Mouse (Mus musculus): ENCODE measurements around the gene Hand2. TPM values are rescaled to one million over a fixed set of nuclear protein-coding genes. Genes with fewer than 3 reads are reported as not detected.

Gene Hand2
- polyA plus RNA-seq, 1 experiment from 2014 or later, result 17.4 TPM

- under 1% methylated on average over 30 of the region's 30 CpGs for WGBS
- Histone ChIP-seq H3K9me3 (ENCODE audit: control insufficient read depth, low read length) (no peaks in the 10 kb centered on the region), H3K4me3 (ENCODE audit: control insufficient read depth in 1 of 2, insufficient read depth in 1 of 2, low read depth in 1 of 2, low read length in 2 of 2) (peak overlapping the region; percentile 52 to 54), H3K4me2 (ENCODE audit: low read length) (peak overlapping the region; percentile 80), H3K27ac (replicated peaks in 1 of 2; ENCODE audit: control insufficient read depth in 1 of 2, insufficient read depth in 1 of 2, low read depth in 2 of 2, low read length in 2 of 2) (peak overlapping the region; percentile 88 to 93), H3K36me3 (ENCODE audit: control insufficient read depth, insufficient read depth, low read length) (peaks cover 27% of the 10 kb centered on the region), H3K9ac (ENCODE audit: low read length) (peak overlapping the region; percentile 100), H3K4me1 (ENCODE audit: control insufficient read depth in 2 of 2, insufficient read depth in 2 of 2, low read length in 2 of 2) (peaks cover 9 to 33% of the 10 kb centered on the region in 2 experiments), H3K27me3 (ENCODE audit: control insufficient read depth, insufficient read depth, low read length) (no peaks in the 10 kb centered on the region)
- ATAC-seq (ENCODE audit: insufficient number of reproducible peaks, insufficient read depth, low FRiP score, low read depth), result peak; percentile 62
These were observed 8.5 kb upstream of the Hand2 start for GRCm38 (mm10) chr8:57312031-57312981.

GRCm38 (mm10) chr8:57313583-57313982, 7.2 kb upstream of the Hand2 start:
- 22% methylated on average over 10 of the region's 10 CpGs for WGBS
- Histone ChIP-seq H3K4me2 (ENCODE audit: low read length) (peak overlapping the region; percentile 80), H3K36me3 (ENCODE audit: control insufficient read depth, insufficient read depth, low read length) (peaks cover 17% of the 10 kb centered on the region; the same call in 1 of the 2 replicates), H3K27ac (replicated peaks in 1 of 2; ENCODE audit: control insufficient read depth in 1 of 2, insufficient read depth in 1 of 2, low read depth in 2 of 2, low read length in 2 of 2) (peak overlapping the region; percentile 88 to 91), H3K4me1 (ENCODE audit: control insufficient read depth in 2 of 2, insufficient read depth in 2 of 2, low read length in 2 of 2) (peaks cover 9 to 32% of the 10 kb centered on the region in 2 experiments), H3K9me3 (ENCODE audit: control insufficient read depth, low read length) (no peaks in the 10 kb centered on the region), H3K27me3 (ENCODE audit: control insufficient read depth, insufficient read depth, low read length) (no peaks in the 10 kb centered on the region), H3K4me3 (ENCODE audit: control insufficient read depth in 1 of 2, insufficient read depth in 1 of 2, low read depth in 1 of 2, low read length in 2 of 2) (peak overlapping the region; percentile 31 to 54; a peak in 3 of 4 replicates), H3K9ac (ENCODE audit: low read length) (peak overlapping the region; percentile 100)
- no peak for ATAC-seq (ENCODE audit: insufficient number of reproducible peaks, insufficient read depth, low FRiP score, low read depth)

GRCm38 (mm10) chr8:57314216-57314615, 6.6 kb upstream of the Hand2 start:
- Histone ChIP-seq H3K4me2 (ENCODE audit: low read length) (peak overlapping the region; percentile 80), H3K36me3 (ENCODE audit: control insufficient read depth, insufficient read depth, low read length) (peaks cover 16% of the 10 kb centered on the region; the same call in 1 of the 2 replicates), H3K9ac (ENCODE audit: low read length) (peak overlapping the region; percentile 100), H3K9me3 (ENCODE audit: control insufficient read depth, low read length) (no peaks in the 10 kb centered on the region), H3K27me3 (ENCODE audit: control insufficient read depth, insufficient read depth, low read length) (no peaks in the 10 kb centered on the region), H3K4me3 (ENCODE audit: control insufficient read depth in 1 of 2, insufficient read depth in 1 of 2, low read depth in 1 of 2, low read length in 2 of 2) (peak overlapping the region; percentile 31 to 54; a peak in 3 of 4 replicates), H3K4me1 (ENCODE audit: control insufficient read depth in 2 of 2, insufficient read depth in 2 of 2, low read length in 2 of 2) (peaks cover 9 to 27% of the 10 kb centered on the region in 2 experiments), H3K27ac (replicated peaks in 1 of 2; ENCODE audit: control insufficient read depth in 1 of 2, insufficient read depth in 1 of 2, low read depth in 2 of 2, low read length in 2 of 2) (peak overlapping the region; percentile 88 to 91)
- ATAC-seq (ENCODE audit: insufficient number of reproducible peaks, insufficient read depth, low FRiP score, low read depth), result no peak
- WGBS, result 5% methylated on average over 10 of the region's 10 CpGs

GRCm38 (mm10) chr8:57315471-57315870, 5.3 kb upstream of the Hand2 start:
- no peak for ATAC-seq (ENCODE audit: insufficient number of reproducible peaks, insufficient read depth, low FRiP score, low read depth)
- peak overlapping the region; percentile 80 for H3K4me2 ChIP-seq (ENCODE audit: low read length)
- 13% methylated on average over 3 of the region's 3 CpGs for WGBS

GRCm38 (mm10) chr8:57317107-57317506, 3.7 kb upstream of the Hand2 start:
- peak overlapping the region; percentile 22 to 90; a peak in 2 of 4 replicates for H3K4me3 ChIP-seq (ENCODE audit: control insufficient read depth in 1 of 2, insufficient read depth in 1 of 2, low read depth in 1 of 2, low read length in 2 of 2)
- ATAC-seq (ENCODE audit: insufficient number of reproducible peaks, insufficient read depth, low FRiP score, low read depth), result no peak

More at GRCm38 (mm10) chr8:57315471-57315870, 5.3 kb upstream of the Hand2 start:
- Histone ChIP-seq H3K9me3 (ENCODE audit: control insufficient read depth, low read length) (no peaks in the 10 kb centered on the region), H3K27ac (replicated peaks in 1 of 2; ENCODE audit: control insufficient read depth in 1 of 2, insufficient read depth in 1 of 2, low read depth in 2 of 2, low read length in 2 of 2) (peak overlapping the region; percentile 71 to 73), H3K36me3 (ENCODE audit: control insufficient read depth, insufficient read depth, low read length) (peaks cover 16% of the 10 kb centered on the region; the same call in 1 of the 2 replicates), H3K9ac (ENCODE audit: low read length) (peak overlapping the region; percentile 100), H3K4me1 (ENCODE audit: control insufficient read depth in 2 of 2, insufficient read depth in 2 of 2, low read length in 2 of 2) (peaks cover 9 to 23% of the 10 kb centered on the region in 2 experiments), H3K4me3 (ENCODE audit: control insufficient read depth in 1 of 2, insufficient read depth in 1 of 2, low read depth in 1 of 2, low read length in 2 of 2) (peak overlapping the region in 1 of 2 experiments; percentile 13; a peak in 2 of 4 replicates), H3K27me3 (ENCODE audit: control insufficient read depth, insufficient read depth, low read length) (no peaks in the 10 kb centered on the region)

GRCm38 (mm10) chr8:57317890-57318480, 2.8 kb upstream of the Hand2 start:
- 6% methylated on average over 5 of the region's 5 CpGs for WGBS
- H3K9ac ChIP-seq (ENCODE audit: low read length), result peak overlapping the region; percentile 100
- peak overlapping the region; percentile 87 to 99 for H3K27ac ChIP-seq (replicated peaks in 1 of 2; ENCODE audit: control insufficient read depth in 1 of 2, insufficient read depth in 1 of 2, low read depth in 2 of 2, low read length in 2 of 2)

More at GRCm38 (mm10) chr8:57317107-57317506, 3.7 kb upstream of the Hand2 start:
- Histone ChIP-seq H3K9ac (ENCODE audit: low read length) (peak overlapping the region; percentile 100), H3K4me2 (ENCODE audit: low read length) (peak overlapping the region; percentile 80), H3K27ac (replicated peaks in 1 of 2; ENCODE audit: control insufficient read depth in 1 of 2, insufficient read depth in 1 of 2, low read depth in 2 of 2, low read length in 2 of 2) (peak overlapping the region; percentile 76 to 99), H3K36me3 (ENCODE audit: control insufficient read depth, insufficient read depth, low read length) (peaks cover 13% of the 10 kb centered on the region; the same call in 1 of the 2 replicates), H3K4me1 (ENCODE audit: control insufficient read depth in 2 of 2, insufficient read depth in 2 of 2, low read length in 2 of 2) (peaks cover 9 to 23% of the 10 kb centered on the region in 2 experiments), H3K27me3 (ENCODE audit: control insufficient read depth, insufficient read depth, low read length) (no peaks in the 10 kb centered on the region), H3K9me3 (ENCODE audit: control insufficient read depth, low read length) (no peaks in the 10 kb centered on the region)

More at GRCm38 (mm10) chr8:57317890-57318480, 2.8 kb upstream of the Hand2 start:
- Histone ChIP-seq H3K9me3 (ENCODE audit: control insufficient read depth, low read length) (no peaks in the 10 kb centered on the region), H3K4me2 (ENCODE audit: low read length) (peak overlapping the region; percentile 80), H3K4me1 (ENCODE audit: control insufficient read depth in 2 of 2, insufficient read depth in 2 of 2, low read length in 2 of 2) (peaks cover 9 to 23% of the 10 kb centered on the region in 2 experiments), H3K27me3 (ENCODE audit: control insufficient read depth, insufficient read depth, low read length) (no peaks in the 10 kb centered on the region), H3K36me3 (ENCODE audit: control insufficient read depth, insufficient read depth, low read length) (peaks cover 13% of the 10 kb centered on the region; the same call in 1 of the 2 replicates), H3K4me3 (ENCODE audit: control insufficient read depth in 1 of 2, insufficient read depth in 1 of 2, low read depth in 1 of 2, low read length in 2 of 2) (peak overlapping the region; percentile 83 to 90)
- ATAC-seq (ENCODE audit: insufficient number of reproducible peaks, insufficient read depth, low FRiP score, low read depth), result no peak

All from heart, embryonic 14.5 days (tissue).